Mouse (Mus musculus): ENCODE measurements at regions not wholly inside any gene's neighbourhood (a gene's known extent, or its start where the extent isn't known, plus 50 kb on each side); places are given as distances from the start of the nearest gene placed in this dataset.

DNA sequence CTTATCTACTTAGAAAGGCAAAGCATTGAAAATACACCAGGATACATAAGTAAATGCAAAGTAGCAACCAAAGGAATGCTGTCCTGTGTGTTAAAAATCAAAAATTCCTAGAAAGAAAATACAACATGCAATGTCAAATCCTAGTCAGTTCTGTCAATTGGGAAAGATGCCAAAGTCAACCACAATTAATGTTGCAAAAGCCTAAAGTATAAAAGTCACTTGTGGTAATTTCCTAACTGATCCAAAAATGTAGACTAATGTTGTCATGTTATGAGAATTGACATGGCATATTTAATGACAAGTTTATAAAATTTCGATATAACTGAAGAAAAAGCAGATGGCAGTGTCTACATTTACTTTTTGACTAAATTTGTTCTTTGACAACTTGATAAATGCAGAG, 822.8 kb downstream of the Adgrl2 start:
- H3K36me3 ChIP-seq (ENCODE audit: control insufficient read depth, insufficient read depth, low read length), result no peaks in the 10 kb centered on the region
- no peak for ATAC-seq (ENCODE audit: low FRiP score, low read depth)
- no peak for DNase-seq (ENCODE audit: low spot score)
- 85% methylated on average over 1 of the region's 1 CpGs for WGBS
- H3K4me1 ChIP-seq (ENCODE audit: control insufficient read depth, insufficient read depth, low read length), result no peaks in the 10 kb centered on the region
- no peak overlapping the region for H3K27ac ChIP-seq (replicated peaks; ENCODE audit: low read depth, low read length)
- no peak overlapping the region for H3K9ac ChIP-seq (ENCODE audit: low read depth, low read length, severe bottlenecking)
- TF ChIP-seq POLR2A (IDR thresholded peaks at IDR 0.05; ENCODE audit: borderline replicate concordance, extremely low read depth, insufficient read depth, insufficient read length), result no peak
- no peak overlapping the region for H3K4me3 ChIP-seq (replicated peaks; ENCODE audit: low read length)
- no peaks in the 10 kb centered on the region; the same call in 1 of the 2 replicates for H3K9me3 ChIP-seq (ENCODE audit: control insufficient read depth, low read length)
- no peak overlapping the region for H3K4me2 ChIP-seq (replicated peaks; ENCODE audit: low read depth, low read length, severe bottlenecking)
- H3K27me3 ChIP-seq (ENCODE audit: control insufficient read depth, insufficient read depth, low read length), result no peaks in the 10 kb centered on the region

DNA sequence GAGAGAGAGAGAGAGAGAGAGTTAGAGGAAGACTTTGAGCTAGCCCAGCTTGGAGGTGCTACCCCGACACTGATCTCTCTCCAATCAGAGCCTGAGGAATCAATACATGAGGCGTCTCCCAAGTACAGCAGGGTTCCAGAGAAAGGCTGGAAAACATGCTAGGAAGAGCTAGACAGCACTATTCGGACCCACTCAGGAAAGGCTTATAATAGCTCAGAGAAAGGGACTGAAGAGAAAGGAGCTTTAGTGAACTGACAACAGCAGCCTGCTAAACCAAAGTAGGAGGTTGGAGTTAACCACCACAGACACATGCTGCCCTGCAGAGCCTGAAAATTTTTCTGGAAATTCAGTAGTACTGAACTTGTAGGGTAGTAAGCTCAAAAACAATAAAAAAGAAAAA, 831.3 kb downstream of the Adgrl2 start:
- H3K4me2 ChIP-seq (replicated peaks; ENCODE audit: low read depth, low read length, severe bottlenecking), result no peak overlapping the region
- H3K27ac ChIP-seq (replicated peaks; ENCODE audit: low read depth, low read length), result no peak overlapping the region
- ATAC-seq (ENCODE audit: low FRiP score, low read depth), result no peak
- no peaks in the 10 kb centered on the region for H3K4me1 ChIP-seq (ENCODE audit: control insufficient read depth, insufficient read depth, low read length)
- WGBS, result 79% methylated on average over 3 of the region's 3 CpGs
- no peak overlapping the region for H3K9ac ChIP-seq (ENCODE audit: low read depth, low read length, severe bottlenecking)
- DNase-seq (ENCODE audit: low spot score), result no peak
- H3K9me3 ChIP-seq (ENCODE audit: control insufficient read depth, low read length), result no peaks in the 10 kb centered on the region
- H3K27me3 ChIP-seq (ENCODE audit: control insufficient read depth, insufficient read depth, low read length), result no peaks in the 10 kb centered on the region
- TF ChIP-seq POLR2A (IDR thresholded peaks at IDR 0.05; ENCODE audit: borderline replicate concordance, extremely low read depth, insufficient read depth, insufficient read length), result no peak
- no peaks in the 10 kb centered on the region for H3K36me3 ChIP-seq (ENCODE audit: control insufficient read depth, insufficient read depth, low read length)
- no peak overlapping the region for H3K4me3 ChIP-seq (replicated peaks; ENCODE audit: low read length)

DNA sequence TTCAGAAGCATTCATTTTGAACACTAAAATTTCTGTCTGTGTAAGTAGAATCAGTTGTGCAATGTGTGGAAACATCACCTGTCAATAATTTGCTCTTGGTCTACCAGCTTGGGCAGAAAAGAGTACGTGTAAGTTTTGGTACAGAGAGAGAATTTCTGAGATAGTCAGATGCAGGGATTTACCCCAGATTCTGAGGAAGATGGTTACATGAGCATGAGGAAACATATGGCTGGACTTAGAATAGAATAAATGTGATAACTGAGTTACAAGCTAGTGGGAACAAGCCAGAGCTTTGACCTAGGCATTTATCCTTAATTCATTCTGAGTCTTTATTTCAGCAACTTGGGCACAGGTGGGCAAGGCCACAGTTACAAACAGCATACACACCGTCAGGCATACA, 831.8 kb downstream of the Adgrl2 start:
- H3K4me2 ChIP-seq (replicated peaks; ENCODE audit: low read depth, low read length, severe bottlenecking), result no peak overlapping the region
- TF ChIP-seq POLR2A (IDR thresholded peaks at IDR 0.05; ENCODE audit: borderline replicate concordance, extremely low read depth, insufficient read depth, insufficient read length), result no peak
- H3K9me3 ChIP-seq (ENCODE audit: control insufficient read depth, low read length), result no peaks in the 10 kb centered on the region
- DNase-seq (ENCODE audit: low spot score), result no peak
- H3K9ac ChIP-seq (ENCODE audit: low read depth, low read length, severe bottlenecking), result no peak overlapping the region
- 82% methylated on average over 2 of the region's 2 CpGs for WGBS
- H3K4me3 ChIP-seq (replicated peaks; ENCODE audit: low read length), result no peak overlapping the region
- no peaks in the 10 kb centered on the region for H3K27me3 ChIP-seq (ENCODE audit: control insufficient read depth, insufficient read depth, low read length)
- H3K36me3 ChIP-seq (ENCODE audit: control insufficient read depth, insufficient read depth, low read length), result no peaks in the 10 kb centered on the region
- no peak overlapping the region for H3K27ac ChIP-seq (replicated peaks; ENCODE audit: low read depth, low read length)
- H3K4me1 ChIP-seq (ENCODE audit: control insufficient read depth, insufficient read depth, low read length), result no peaks in the 10 kb centered on the region
- no peak for ATAC-seq (ENCODE audit: low FRiP score, low read depth)

DNA sequence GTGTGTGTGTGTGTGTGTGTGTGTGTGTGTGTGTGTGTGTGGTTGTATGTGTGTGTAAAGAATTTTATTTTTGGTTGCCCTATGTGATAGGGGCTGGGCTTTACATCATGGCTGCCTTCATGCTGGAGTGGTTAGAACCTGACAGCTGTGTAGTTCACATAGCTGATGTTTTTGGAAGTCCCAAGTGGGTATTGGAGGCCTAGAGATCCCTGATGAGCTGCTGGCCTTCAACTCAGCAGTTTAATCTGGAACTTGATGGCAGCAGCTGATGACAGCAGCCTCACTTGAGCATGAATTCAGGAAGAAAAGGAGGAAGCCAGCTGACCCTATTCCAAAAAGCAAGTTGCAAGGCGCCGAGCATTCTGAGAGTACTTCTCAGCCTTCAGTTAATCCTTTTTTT, 846.6 kb downstream of the Adgrl2 start:
- no peaks in the 10 kb centered on the region for H3K4me1 ChIP-seq (ENCODE audit: control insufficient read depth, insufficient read depth, low read length)
- no peak overlapping the region for H3K9ac ChIP-seq (ENCODE audit: low read depth, low read length, severe bottlenecking)
- H3K36me3 ChIP-seq (ENCODE audit: control insufficient read depth, insufficient read depth, low read length), result no peaks in the 10 kb centered on the region
- no peak overlapping the region for H3K4me3 ChIP-seq (replicated peaks; ENCODE audit: low read length)
- no peaks in the 10 kb centered on the region for H3K27me3 ChIP-seq (ENCODE audit: control insufficient read depth, insufficient read depth, low read length)
- no peak for DNase-seq (ENCODE audit: low spot score)
- TF ChIP-seq POLR2A (IDR thresholded peaks at IDR 0.05; ENCODE audit: borderline replicate concordance, extremely low read depth, insufficient read depth, insufficient read length), result no peak
- no peaks in the 10 kb centered on the region for H3K9me3 ChIP-seq (ENCODE audit: control insufficient read depth, low read length)
- H3K4me2 ChIP-seq (replicated peaks; ENCODE audit: low read depth, low read length, severe bottlenecking), result no peak overlapping the region
- ATAC-seq (ENCODE audit: low FRiP score, low read depth), result no peak
- H3K27ac ChIP-seq (replicated peaks; ENCODE audit: low read depth, low read length), result no peak overlapping the region
- whole genome bisulfite sequencing, result 80% methylated on average over 2 of the region's 2 CpGs

DNA sequence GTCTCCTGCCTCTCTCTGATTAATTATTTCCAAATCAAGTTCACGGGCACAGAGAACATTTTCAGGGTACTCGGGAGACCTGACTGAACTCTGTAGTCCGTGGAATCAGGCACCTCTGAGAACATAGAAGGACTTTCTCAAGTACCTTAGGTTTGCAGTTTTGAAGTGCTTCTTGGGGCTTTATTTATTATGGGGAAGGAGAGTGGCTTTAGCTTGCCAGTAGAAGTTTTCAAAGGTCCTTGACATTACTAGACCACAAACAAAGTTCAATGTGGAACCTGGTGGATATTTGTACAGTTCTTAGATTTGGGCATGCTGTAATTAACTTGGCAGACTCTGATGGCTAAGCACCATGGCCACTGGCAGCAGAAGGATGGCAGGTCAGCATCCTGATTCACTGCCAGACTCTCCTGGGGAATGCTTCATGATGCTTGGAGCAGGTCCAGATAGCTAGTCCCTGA, 853.5 kb downstream of the Adgrl2 start:
- Histone ChIP-seq H3K27ac (replicated peaks; ENCODE audit: low read depth, low read length) (no peak overlapping the region), H3K4me1 (ENCODE audit: control insufficient read depth, insufficient read depth, low read length) (no peaks in the 10 kb centered on the region), H3K4me3 (replicated peaks; ENCODE audit: low read length) (no peak overlapping the region), H3K36me3 (ENCODE audit: control insufficient read depth, insufficient read depth, low read length) (no peaks in the 10 kb centered on the region), H3K9me3 (ENCODE audit: control insufficient read depth, low read length) (no peaks in the 10 kb centered on the region), H3K27me3 (ENCODE audit: control insufficient read depth, insufficient read depth, low read length) (no peaks in the 10 kb centered on the region), H3K4me2 (replicated peaks; ENCODE audit: low read depth, low read length, severe bottlenecking) (no peak overlapping the region), H3K9ac (ENCODE audit: low read depth, low read length, severe bottlenecking) (no peak overlapping the region)
- DNase-seq (ENCODE audit: low spot score), result no peak
- no peak for TF ChIP-seq POLR2A (IDR thresholded peaks at IDR 0.05; ENCODE audit: borderline replicate concordance, extremely low read depth, insufficient read depth, insufficient read length)
- 68% methylated on average over 3 of the region's 3 CpGs for WGBS
- no peak for ATAC-seq (ENCODE audit: low FRiP score, low read depth)

DNA sequence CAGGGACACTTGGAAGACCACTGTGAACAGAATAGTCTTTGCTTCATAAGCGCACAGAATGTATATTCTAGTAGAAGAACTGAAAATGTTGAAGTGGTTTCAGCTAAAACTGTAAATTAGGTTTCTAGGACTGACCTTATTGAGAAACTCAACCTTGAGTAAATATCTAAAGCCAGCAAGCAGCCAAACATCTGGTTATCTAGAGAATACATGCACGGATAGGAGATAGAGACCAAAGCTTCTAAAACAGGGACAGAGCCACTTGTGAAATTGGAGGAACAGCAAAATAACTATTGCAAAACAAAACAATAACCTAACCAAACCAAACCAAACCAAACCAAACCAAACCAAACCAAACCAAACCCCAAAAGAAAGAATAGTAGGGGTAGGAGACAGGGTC, 855.7 kb downstream of the Adgrl2 start:
- no peak for ATAC-seq (ENCODE audit: low FRiP score, low read depth)
- 88% methylated on average over 2 of the region's 2 CpGs for WGBS
- no peak for TF ChIP-seq POLR2A (IDR thresholded peaks at IDR 0.05; ENCODE audit: borderline replicate concordance, extremely low read depth, insufficient read depth, insufficient read length)

More for the DNA sequence above, 855.7 kb downstream of the Adgrl2 start:
- Histone ChIP-seq H3K27me3 (ENCODE audit: control insufficient read depth, insufficient read depth, low read length) (no peaks in the 10 kb centered on the region), H3K4me3 (replicated peaks; ENCODE audit: low read length) (no peak overlapping the region), H3K9ac (ENCODE audit: low read depth, low read length, severe bottlenecking) (no peak overlapping the region), H3K27ac (replicated peaks; ENCODE audit: low read depth, low read length) (no peak overlapping the region), H3K36me3 (ENCODE audit: control insufficient read depth, insufficient read depth, low read length) (no peaks in the 10 kb centered on the region), H3K4me1 (ENCODE audit: control insufficient read depth, insufficient read depth, low read length) (no peaks in the 10 kb centered on the region), H3K9me3 (ENCODE audit: control insufficient read depth, low read length) (no peaks in the 10 kb centered on the region), H3K4me2 (replicated peaks; ENCODE audit: low read depth, low read length, severe bottlenecking) (no peak overlapping the region)
- no peak for DNase-seq (ENCODE audit: low spot score)
